Mouse (Mus musculus) layer of hippocampus, adult 2 months (tissue): ENCODE measurements around the gene Rtkn. TPM values are rescaled to one million over a fixed set of nuclear protein-coding genes. Genes with fewer than 3 reads are reported as not detected.
A peak's percentile ranks its signal among the peaks of the same experiment; 100 is the strongest.

Experiments
- DNase-seq, 2 experiments: peaks; one replicate each; pipeline ENCODE4 v3.0.0; 2022; ENCODE audit warnings: low spot score in 2 of 2
- H3K27ac ChIP-seq: fragments of 200-600 bp; 2 replicates; pipeline ENCODE4 v1.8.1; 2022
- H3K4me3 ChIP-seq: fragments of 200-600 bp; 2 replicates; pipeline ENCODE4 v1.8.1; 2022; ENCODE audit warnings: mild to moderate bottlenecking
- CTCF ChIP-seq: fragments of 200-600 bp; conservative IDR thresholded peaks from 2 replicates; pipeline ENCODE4 v1.8.1; 2022; ENCODE audit warnings: antibody characterized with exemption, mild to moderate bottlenecking, moderate library complexity
- total RNA-seq, 2 experiments: library from RNA; stranded (reverse); gene quantifications; 2 replicates each; pipeline ENCODE4 v1.2.3; 2021

Rtkn gene
- total RNA-seq, 2 experiments from 2014 or later, result 80.0 to 84.0 TPM

DNA sequence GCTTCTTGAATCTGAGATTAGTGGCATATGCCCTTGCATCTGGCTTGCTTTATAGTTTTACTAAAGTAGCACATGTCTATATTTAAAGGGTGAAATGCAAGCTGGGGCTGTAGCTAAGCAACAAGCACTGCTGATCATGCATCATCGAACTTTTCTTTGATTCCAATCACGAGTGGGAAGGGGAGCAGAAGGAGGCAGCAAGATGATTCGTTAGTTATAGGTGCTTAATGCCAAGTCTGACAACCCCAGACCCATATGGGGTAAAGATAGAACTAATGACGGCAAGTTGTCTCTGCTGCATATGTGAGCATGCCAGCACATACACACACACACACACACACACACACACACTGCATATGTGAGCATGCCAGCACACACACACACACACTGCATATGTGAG, 31.1 kb upstream of the Rtkn start:
- peak overlapping the region; percentile 93 for H3K27ac ChIP-seq
- peak in 1 of 2 experiments; percentile 85 for DNase-seq
- H3K4me3 ChIP-seq, result no peak overlapping the region
- TF ChIP-seq CTCF, result no peak

DNA sequence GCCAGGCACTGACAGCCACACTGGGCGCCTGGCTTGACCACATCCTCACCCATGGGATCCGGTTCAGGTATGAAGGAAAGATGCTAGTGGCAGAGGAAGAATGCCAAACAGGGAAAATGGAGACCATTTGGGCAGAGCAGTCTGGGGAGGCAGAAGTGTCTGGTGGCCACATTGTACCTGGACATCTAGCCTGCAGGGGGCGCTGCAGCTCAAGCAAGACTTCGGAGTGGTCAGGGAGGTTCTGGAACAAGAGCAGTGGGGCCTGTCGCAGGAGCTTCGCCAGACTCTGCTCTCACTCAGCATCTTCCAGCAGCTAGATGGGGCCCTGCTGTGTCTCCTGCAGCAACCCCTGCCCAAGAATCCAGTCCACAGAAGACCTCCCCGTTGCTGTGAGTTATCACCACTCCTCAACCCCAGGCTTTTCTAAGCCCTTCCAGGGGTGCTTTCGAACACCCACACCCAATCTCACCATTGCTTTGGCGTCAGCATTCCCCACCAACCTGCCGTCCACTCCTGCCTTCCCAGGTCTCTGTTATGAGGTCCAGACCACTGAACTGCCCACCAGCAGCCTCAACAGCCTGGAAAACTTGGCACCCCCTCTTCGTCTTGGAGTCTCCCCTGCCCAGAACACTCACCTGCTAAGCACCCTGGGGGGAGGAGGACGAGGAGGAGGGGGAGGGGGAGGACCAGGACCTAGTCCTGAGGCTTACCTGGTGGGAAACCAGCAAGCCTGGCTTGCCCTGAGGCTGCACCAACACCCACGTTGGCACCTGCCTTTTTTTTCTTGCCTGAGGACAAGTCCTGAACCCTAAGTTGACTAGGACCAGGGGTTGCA, 27.5 kb upstream of the Rtkn start:
- peak in 1 of 2 experiments; percentile 75 for DNase-seq
- TF ChIP-seq CTCF, result peak; percentile 85

DNA sequence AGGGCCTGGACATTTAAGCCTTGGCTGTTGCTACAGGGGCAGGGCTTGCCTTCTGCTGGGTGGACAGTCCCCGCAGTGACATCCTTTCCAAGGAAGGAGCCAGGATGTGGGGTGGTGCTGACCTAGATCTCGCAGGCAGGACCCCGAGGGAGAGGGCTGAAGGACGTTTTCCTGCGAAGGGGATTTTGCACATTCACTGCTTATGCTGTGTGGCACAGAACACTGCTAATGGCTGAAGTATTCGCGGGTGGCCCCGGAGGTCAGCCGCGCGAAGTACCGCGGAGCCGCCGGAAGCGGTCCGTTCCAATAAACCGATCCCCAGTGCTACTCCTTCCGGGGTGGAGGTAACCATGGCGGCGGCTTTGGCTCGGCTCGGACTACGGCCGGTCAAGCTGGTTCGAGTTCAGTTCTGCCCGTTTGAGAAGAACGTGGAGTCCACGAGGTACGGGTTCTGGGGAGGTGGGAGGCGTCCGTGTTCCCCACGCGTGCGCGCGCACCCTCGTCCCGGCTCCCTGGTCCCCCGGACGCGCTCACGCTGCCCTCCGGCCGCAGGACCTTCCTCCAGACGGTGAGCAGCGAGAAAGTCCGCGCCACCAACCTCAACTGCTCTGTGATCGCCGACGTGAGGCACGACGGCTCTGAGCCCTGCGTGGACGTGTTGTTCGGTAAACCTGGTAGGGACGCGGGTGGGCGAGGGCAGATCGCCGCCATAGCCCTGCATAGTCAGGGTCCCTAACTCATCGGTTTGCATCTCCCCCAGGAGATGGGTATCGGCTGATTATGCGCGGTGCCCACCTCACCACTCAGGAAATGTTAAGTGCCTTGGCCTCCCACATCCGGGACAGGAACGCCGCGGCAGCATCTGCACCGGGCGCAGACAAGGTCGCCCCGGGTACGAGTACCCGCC, 26.2 kb upstream of the Rtkn start, which contains the start of gene Mrpl53:
TSS of gene Mrpl53 (plus strand) at position 279 of the 907 bp plus-strand sequence.
- Histone ChIP-seq H3K27ac (peak within 1 kb of the TSS; percentile 98), H3K4me3 (peak within 1 kb of the TSS; percentile 94)
- no peak for TF ChIP-seq CTCF
- DNase-seq, result peak; percentile 73 to 81

More for the DNA sequence above, 27.5 kb upstream of the Rtkn start:
- Histone ChIP-seq H3K27ac (peak overlapping the region; percentile 98), H3K4me3 (peak overlapping the region; percentile 94; the same call in 1 of the 2 replicates)

DNA sequence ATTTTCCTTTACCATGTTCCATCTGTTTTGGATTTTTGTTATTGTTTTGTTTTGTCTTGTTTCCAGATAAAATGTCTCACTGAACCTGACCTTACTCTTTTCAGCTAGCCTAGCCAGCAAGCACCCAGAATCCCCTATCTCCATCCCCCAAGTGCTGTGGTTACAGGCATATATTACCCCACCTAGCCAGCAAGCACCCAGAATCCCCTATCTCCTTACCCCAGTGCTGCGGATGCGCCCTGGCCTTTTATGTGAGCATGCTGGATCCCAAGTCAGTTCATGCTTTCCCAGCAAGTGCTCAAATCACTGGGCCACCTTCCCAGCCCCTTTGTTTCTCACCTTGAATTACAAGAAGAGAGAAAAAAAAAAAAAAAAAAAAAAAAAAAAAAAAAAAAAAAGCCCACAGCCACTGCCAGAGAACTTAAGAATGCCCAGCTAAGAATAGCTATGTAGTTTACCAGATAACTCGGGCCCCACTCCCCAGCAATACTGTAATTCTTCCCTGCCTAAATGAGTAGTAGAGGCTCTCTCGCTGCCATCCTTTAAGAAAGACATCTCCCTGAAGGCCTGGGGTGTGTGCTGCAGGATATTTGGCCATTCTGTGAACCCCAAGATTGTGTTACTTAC, 23.6 kb upstream of the Rtkn start:
- Histone ChIP-seq H3K27ac (no peak overlapping the region), H3K4me3 (no peak overlapping the region)
- no peak for TF ChIP-seq CTCF
- no peak for DNase-seq

DNA sequence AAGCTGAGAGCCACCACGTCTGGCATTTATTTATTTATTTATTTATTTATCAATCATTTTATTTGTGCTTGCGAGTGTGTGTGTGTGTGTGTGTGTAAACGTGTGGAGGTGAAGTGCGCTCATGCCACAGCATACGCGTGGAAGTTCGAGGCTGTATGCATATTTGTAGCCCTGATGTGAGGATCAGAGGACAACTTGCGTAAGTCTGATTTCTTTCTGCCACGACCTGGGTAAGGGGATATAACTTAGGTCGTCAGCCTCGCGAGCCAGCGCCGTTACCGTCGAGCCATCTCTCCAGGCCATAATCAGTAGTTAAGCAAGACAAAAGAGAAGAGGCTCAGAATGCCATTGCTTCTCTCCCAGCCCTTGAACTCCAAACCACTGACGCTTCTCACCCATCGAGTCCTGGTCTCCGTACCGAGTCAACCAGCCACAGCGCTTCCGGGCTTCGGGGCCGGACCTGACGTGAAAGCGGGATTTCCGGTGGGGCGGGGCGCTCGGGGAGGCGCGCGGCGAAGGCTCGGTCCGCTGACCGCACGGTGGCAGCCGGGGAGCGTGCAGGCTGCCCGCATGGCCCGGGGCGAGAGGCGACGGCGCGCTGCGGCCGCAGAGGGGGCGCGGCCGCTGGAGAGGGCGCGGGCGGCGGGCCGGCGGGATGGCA, 20.1 kb upstream of the Rtkn start, which contains the start of gene Mogs:
TSS of gene Mogs (plus strand) at position 486 of the 661 bp plus-strand sequence.
- peak; percentile 92 to 94 for DNase-seq
- Histone ChIP-seq H3K27ac (peak within 1 kb of the TSS; percentile 97), H3K4me3 (peak within 1 kb of the TSS; percentile 88)
- peak; percentile 61 for TF ChIP-seq CTCF

DNA sequence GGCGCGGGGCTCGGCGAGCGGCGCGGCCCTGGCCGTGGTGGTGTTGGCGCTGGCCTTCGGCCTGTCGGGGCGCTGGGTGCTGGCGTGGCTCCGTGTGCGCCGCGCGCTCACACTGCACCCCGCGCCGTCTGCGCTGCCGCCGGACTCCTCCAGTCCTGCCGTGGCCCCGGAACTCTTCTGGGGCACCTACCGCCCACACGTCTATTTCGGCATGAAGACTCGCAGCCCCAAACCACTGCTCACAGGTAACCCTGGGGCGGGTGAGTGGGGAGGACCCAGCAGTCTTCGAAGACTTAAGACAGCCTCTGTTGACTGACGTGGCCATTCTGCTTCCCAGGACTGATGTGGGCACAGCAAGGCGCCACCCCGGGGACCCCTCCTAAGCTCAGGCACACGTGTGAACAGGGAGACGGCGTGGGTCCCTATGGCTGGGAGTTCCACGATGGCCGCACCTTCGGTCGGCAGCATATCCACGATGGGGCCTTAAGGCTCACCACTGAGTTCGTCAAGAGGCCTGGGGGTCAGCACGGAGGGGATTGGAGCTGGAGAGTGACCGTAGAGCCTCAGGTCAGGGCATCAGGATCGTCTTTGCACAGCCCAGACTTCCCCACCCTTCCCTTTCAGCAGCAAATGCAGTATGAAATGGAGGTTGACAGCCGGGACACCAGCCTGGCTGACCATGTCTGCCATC, 19.4 kb upstream of the Rtkn start:
- DNase-seq, result no peak
- Histone ChIP-seq H3K27ac (peak overlapping the region; percentile 84), H3K4me3 (peak overlapping the region; percentile 88)
- no peak for TF ChIP-seq CTCF

DNA sequence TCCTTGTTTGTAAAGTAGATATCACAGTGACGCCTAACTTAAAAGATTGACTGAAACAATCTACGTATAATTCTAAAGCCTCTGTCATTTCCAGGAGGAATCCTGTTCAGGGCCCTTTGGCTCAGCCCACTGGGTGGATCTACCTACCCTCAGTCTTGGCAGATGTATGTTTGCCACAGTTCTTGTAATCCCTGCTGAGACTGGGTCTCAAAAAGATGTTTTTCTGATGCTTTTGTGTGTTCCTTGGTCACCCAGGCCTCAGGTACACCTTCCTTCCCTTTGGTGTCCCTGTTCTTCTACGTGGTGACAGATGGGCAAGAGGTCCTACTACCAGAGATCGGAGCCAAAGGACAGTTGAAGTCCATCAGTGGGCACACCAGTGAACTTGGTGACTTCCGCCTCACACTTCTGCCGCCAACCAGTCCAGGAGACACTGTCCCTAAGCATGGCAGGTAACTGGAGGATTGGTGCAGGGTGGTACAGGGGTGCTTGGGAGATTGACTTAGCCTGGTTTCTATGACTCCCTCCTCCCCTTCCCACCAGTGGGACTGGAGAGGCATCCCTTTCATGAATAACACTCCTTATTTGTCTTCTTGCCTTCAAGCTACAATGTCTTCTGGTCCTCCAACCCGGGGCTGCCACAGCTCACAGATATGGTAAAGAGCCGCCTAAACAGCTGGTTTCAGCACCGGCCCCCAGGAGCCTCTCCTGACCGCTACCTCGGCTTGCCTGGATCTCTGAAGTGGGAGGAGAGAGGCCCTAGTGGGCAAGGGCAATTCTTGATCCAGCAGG, 18.7 kb upstream of the Rtkn start:
- no peak for DNase-seq
- Histone ChIP-seq H3K4me3 (peak overlapping the region; percentile 88), H3K27ac (peak overlapping the region; percentile 84)
- TF ChIP-seq CTCF, result no peak

DNA sequence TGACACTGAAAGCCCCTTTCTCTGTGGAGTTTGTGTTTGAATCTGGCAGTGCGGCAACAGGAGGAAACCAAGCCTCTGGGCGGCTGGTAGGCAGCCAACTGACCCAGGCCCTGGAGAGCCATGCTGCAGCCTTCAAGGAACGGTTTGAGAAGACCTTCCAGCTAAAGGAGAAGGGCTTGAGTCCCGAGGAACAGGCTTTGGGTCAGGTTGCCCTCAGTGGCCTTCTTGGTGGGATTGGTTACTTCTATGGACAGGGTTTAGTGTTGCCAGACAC, 18.2 kb upstream of the Rtkn start:
- Histone ChIP-seq H3K27ac (no peak overlapping the region), H3K4me3 (no peak overlapping the region)
- TF ChIP-seq CTCF, result no peak
- no peak for DNase-seq

DNA sequence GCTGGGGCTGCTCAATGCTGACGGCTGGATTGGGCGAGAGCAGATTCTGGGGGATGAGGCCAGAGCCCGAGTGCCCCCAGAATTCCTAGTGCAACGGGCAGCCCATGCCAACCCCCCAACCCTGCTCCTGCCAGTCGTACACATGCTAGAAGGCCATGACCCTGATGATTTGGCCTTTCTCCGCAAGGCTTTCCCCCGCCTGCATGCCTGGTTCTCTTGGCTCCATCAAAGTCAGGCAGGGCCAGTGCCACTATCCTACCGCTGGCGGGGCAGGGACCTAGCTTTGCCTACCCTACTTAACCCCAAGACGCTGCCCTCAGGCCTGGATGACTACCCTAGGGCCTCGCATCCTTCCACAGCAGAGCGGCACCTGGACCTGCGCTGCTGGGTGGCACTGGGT, 17.6 kb upstream of the Rtkn start:
- no peak overlapping the region for H3K27ac ChIP-seq

DNA sequence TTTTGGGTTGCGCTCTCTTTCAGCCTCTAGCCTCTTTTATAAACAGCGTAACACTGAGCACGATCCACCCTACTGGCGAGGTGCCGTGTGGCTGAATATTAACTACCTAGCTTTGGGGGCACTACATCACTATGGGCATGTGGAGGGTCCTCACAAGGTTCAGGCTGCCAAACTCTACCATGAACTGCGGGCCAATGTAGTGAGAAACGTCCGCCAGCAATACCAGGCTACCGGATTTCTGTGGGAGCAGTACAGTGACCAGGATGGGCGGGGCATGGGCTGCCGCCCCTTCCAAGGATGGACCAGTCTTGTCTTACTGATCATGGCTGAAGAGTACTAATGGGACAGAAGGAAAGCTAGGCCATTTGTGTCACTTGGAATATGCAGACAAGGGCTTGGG, 16.9 kb upstream of the Rtkn start:
- TF ChIP-seq CTCF, result no peak
- Histone ChIP-seq H3K27ac (no peak overlapping the region), H3K4me3 (no peak overlapping the region)
- DNase-seq, result no peak

More for the DNA sequence above, 17.6 kb upstream of the Rtkn start:
- H3K4me3 ChIP-seq, result no peak overlapping the region
- no peak for TF ChIP-seq CTCF
- no peak for DNase-seq
